Comparison of ENCODE assay signal across 8 mouse cellular contexts in the genomic region with DNA sequence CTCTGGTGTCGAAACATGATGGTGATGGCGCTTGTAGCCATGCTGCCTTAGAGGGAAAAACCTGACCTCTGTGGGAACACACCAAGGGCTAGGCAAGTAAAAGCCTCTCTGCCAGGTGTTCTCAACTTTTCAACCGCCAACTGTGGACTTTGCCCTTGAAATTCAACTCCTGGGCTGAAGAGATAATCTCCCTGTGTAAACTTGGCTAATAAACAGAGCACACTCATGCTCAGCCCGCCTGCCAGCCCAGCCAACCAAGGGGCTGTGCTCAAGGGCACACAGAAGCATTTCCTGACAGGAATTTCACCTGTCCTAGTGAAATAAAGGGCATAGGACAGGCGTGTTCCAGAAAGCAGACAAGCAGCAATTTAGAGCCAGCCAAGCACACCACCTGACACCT.
A peak's percentile ranks its signal among the peaks of the same experiment; 100 is the strongest.
DNase-seq lines count a peak whose midpoint lies in the region; ATAC-seq lines count a peak whose summit lies in the region.
"Had no signal": no experiment of that assay in that cellular context is flagged by ENCODE, and none has a peak within 500 bp of the region (broad histone marks: within the 10 kb centered on the region; RNA-seq: fewer than 3 reads in every experiment).

No protein-coding gene starts in this region.

- peaks cover 61% of the 10 kb centered on the region for H3K4me1 ChIP-seq in heart, embryonic 13.5 days

- peak; percentile 56; the same call in 1 of the 2 replicates for ATAC-seq in common myeloid progenitor, adult 5-6 weeks (replicated peaks; ENCODE audit: low read depth, poor library complexity, severe bottlenecking)
- ATAC-seq in heart, embryonic 13.5 days (ENCODE audit: extremely low read depth, insufficient number of reproducible peaks, low FRiP score, low TSS enrichment), result no peak; the same call in 1 of the 2 replicates
- peak; percentile 86 for ATAC-seq in megakaryocyte-erythroid progenitor cell, adult 5-6 weeks (replicated peaks; ENCODE audit: low FRiP score, low TSS enrichment, poor library complexity, severe bottlenecking)
- ATAC-seq: hindbrain, embryonic 16.5 days had no signal

- H3K27ac ChIP-seq in heart, embryonic 13.5 days (replicated peaks), result peak overlapping the region; percentile 85

- WGBS in heart, embryonic 13.5 days, result 52% methylated on average over 5 of the region's 5 CpGs

- peak; percentile 65 for DNase-seq in kidney, postnatal 14 days
- no peak for DNase-seq in cerebellum, postnatal 4 days (ENCODE audit: low spot score in 2 of 2)
- DNase-seq in adipocyte (ENCODE audit: low spot score), result no peak
- no peak for DNase-seq in right cerebral cortex, postnatal 4 days

- H3K9ac ChIP-seq in heart, embryonic 13.5 days, result peak overlapping the region; percentile 16; the same call in 1 of the 2 replicates

- no peak overlapping the region for H3K4me2 ChIP-seq in heart, embryonic 13.5 days

- no peaks in the 10 kb centered on the region for H3K9me3 ChIP-seq in heart, embryonic 13.5 days

- no peaks in the 10 kb centered on the region for H3K36me3 ChIP-seq in heart, embryonic 13.5 days

- no peaks in the 10 kb centered on the region for H3K27me3 ChIP-seq in heart, embryonic 13.5 days (replicated peaks)

- H3K4me3 ChIP-seq in heart, embryonic 13.5 days, result no peak overlapping the region
